Mouse (Mus musculus): ENCODE data around the gene Serpini2. TPM values are rescaled to one million over a fixed set of nuclear protein-coding genes. Genes with fewer than 3 reads are reported as not detected.

Gene Serpini2
- polyA plus RNA-seq, 1 experiment from 2014 or later, result 0.15 TPM

DNA sequence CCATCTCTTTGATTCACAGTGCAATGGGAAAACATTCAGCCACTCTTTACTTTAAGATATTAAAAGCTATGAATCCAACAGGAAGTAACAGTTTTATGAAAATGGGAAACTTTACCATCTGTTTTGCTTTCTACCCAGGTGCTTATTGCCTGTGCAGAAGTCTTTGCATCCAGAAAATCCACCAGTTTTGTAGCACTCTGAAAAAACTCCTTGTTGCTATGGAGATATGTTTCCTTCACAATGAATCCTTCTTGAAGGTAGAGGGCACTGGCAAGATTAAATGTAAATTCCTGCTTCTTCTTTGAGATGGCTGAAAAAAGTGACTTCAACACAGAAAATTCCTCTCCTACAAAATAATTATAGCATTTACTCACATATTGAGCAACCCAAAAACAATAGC, 10.5 kb downstream of the Serpini2 start:
- no peak overlapping the region for H3K4me2 ChIP-seq (replicated peaks; ENCODE audit: low read depth)
- no peak overlapping the region for H3K27ac ChIP-seq (replicated peaks)
- ATAC-seq (ENCODE audit: low FRiP score, low TSS enrichment) (no peak), DNase-seq (ENCODE audit: low spot score) (no peak)
- TF ChIP-seq EP300 (optimal IDR thresholded peaks at IDR 0.05) (no peak), CTCF (IDR thresholded peaks at IDR 0.05; ENCODE audit: low read depth) (no peak)
- H3K4me3 ChIP-seq (ENCODE audit: low read depth, low read length), result no peak overlapping the region
- no peaks in the 10 kb centered on the region for H3K36me3 ChIP-seq (ENCODE audit: control insufficient read depth, insufficient read depth, low read length)
- H3K9ac ChIP-seq (ENCODE audit: low read length), result no peak overlapping the region
- no peaks in the 10 kb centered on the region for H3K9me3 ChIP-seq (ENCODE audit: control insufficient read depth, low read length)
- H3K27me3 ChIP-seq (ENCODE audit: control insufficient read depth, insufficient read depth, low read length), result no peaks in the 10 kb centered on the region
- H3K4me1 ChIP-seq (replicated peaks; ENCODE audit: control insufficient read depth, insufficient read depth), result no peaks in the 10 kb centered on the region

DNA sequence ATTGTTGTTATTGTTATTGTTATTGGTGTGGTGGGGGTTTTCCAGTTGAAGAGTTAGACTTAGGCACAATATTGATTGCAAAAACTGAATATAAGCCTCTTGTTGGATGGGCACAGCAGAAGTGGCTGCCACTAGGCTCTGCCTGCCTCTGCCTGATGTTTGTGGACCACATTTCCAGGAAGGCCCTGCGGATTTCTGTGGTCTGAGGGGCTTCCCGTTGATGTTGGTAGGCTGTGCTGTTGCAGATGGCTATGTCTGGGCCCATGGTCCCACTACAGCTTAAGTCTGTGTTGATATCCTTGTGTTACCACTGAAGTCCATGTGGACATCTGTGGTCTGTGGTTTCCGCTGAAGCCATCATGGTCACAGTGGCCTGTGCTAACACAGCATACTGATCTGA, 50.2 kb downstream of the Serpini2 start:
- Histone ChIP-seq H3K4me3 (ENCODE audit: low read depth, low read length) (no peak overlapping the region), H3K36me3 (ENCODE audit: control insufficient read depth, insufficient read depth, low read length) (no peaks in the 10 kb centered on the region), H3K27ac (replicated peaks) (no peak overlapping the region), H3K27me3 (ENCODE audit: control insufficient read depth, insufficient read depth, low read length) (no peaks in the 10 kb centered on the region), H3K9ac (ENCODE audit: low read length) (no peak overlapping the region), H3K9me3 (ENCODE audit: control insufficient read depth, low read length) (no peaks in the 10 kb centered on the region), H3K4me2 (replicated peaks; ENCODE audit: low read depth) (no peak overlapping the region), H3K4me1 (replicated peaks; ENCODE audit: control insufficient read depth, insufficient read depth) (no peaks in the 10 kb centered on the region)
- ATAC-seq (ENCODE audit: low FRiP score, low TSS enrichment) (no peak), DNase-seq (ENCODE audit: low spot score) (no peak)
- TF ChIP-seq EP300 (optimal IDR thresholded peaks at IDR 0.05) (no peak), CTCF (IDR thresholded peaks at IDR 0.05; ENCODE audit: low read depth) (no peak)
- WGBS, result 71% methylated on average over 3 of the region's 3 CpGs

DNA sequence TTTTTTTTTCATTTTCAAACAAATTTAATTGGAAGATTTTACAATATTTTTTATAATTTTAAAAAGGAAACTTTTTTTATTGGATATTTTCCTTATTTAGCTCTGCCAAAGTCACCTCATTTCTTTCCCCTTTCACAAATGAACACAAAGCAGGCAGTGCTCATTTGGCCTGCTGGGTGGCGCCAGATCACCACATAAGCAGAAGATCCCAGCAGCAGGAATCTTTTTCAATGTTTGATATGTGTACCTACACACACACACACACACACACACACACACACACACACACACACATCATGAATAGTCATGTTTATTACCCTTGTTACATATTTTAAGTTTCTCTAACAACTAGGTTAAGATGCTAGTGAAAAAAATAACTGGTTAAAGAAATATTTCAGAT, 50.7 kb downstream of the Serpini2 start:
- TF ChIP-seq CTCF (IDR thresholded peaks at IDR 0.05; ENCODE audit: low read depth), result peak; percentile 78
- TF ChIP-seq EP300 (optimal IDR thresholded peaks at IDR 0.05), result no peak
- peak; percentile 40 for DNase-seq (ENCODE audit: low spot score)

DNA sequence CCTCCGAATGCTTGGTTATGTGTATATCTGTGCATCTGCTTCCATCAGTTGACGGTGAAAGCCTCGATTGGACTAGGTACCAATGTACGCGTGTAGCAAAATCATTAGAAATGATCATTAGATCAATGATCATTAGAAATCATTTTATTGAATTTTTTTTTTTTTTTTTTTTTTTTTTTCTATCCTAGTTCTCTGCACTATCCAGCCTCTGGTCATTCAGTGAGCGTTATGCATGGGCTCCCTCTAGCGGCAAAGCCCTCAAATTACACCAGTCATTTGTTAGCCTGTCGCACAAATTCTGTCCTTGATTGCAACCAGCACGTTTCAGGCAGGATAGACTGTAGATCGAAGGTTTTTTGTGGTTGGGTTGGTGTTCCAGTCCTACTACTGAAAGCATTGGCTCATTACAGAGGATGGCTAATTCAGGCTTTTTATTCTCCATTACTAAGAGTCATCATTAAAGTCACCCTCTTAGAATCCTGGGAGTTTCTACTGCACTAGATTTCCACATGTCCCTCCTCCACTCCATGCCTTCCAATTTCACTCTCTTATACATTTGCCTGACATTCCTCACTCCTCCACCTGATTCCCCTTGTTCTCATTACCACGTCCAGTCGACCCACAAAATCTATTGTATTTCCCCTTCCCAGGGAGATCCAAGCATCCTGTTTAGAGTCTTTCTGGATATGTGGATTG, 66.9 kb downstream of the Serpini2 start:
- TF ChIP-seq EP300 (optimal IDR thresholded peaks at IDR 0.05) (no peak), CTCF (IDR thresholded peaks at IDR 0.05; ENCODE audit: low read depth) (peak; percentile 83)
- Histone ChIP-seq H3K27me3 (ENCODE audit: control insufficient read depth, insufficient read depth, low read length) (no peaks in the 10 kb centered on the region), H3K9ac (ENCODE audit: low read length) (no peak overlapping the region), H3K4me2 (replicated peaks; ENCODE audit: low read depth) (no peak overlapping the region), H3K4me1 (replicated peaks; ENCODE audit: control insufficient read depth, insufficient read depth) (no peaks in the 10 kb centered on the region), H3K36me3 (ENCODE audit: control insufficient read depth, insufficient read depth, low read length) (no peaks in the 10 kb centered on the region), H3K9me3 (ENCODE audit: control insufficient read depth, low read length) (no peaks in the 10 kb centered on the region), H3K27ac (replicated peaks) (no peak overlapping the region), H3K4me3 (ENCODE audit: low read depth, low read length) (no peak overlapping the region)
- 34% methylated on average over 12 of the region's 12 CpGs for WGBS
- ATAC-seq (ENCODE audit: low FRiP score, low TSS enrichment) (no peak), DNase-seq (ENCODE audit: low spot score) (peak; percentile 56)

More for the DNA sequence above, 50.7 kb downstream of the Serpini2 start:
- Histone ChIP-seq H3K9me3 (ENCODE audit: control insufficient read depth, low read length) (no peaks in the 10 kb centered on the region), H3K27me3 (ENCODE audit: control insufficient read depth, insufficient read depth, low read length) (no peaks in the 10 kb centered on the region), H3K9ac (ENCODE audit: low read length) (no peak overlapping the region), H3K4me2 (replicated peaks; ENCODE audit: low read depth) (no peak overlapping the region), H3K4me1 (replicated peaks; ENCODE audit: control insufficient read depth, insufficient read depth) (no peaks in the 10 kb centered on the region), H3K4me3 (ENCODE audit: low read depth, low read length) (no peak overlapping the region), H3K27ac (replicated peaks) (no peak overlapping the region), H3K36me3 (ENCODE audit: control insufficient read depth, insufficient read depth, low read length) (no peaks in the 10 kb centered on the region)
- no peak for ATAC-seq (ENCODE audit: low FRiP score, low TSS enrichment)
- 3% methylated on average over 1 of the region's 1 CpGs for WGBS

Other genes starting within 250 kb of the Serpini2 start
- 0.08 TPM in 1 of 2 replicates, not detected in the other for gene Zbbx, start 105.0 kb downstream of the Serpini2 start, polyA plus RNA-seq (2015; fragmentation: Nextera tagmentation; extraction: Ambion mirVana)
- gene Wdr49, start 212.1 kb upstream of the Serpini2 start, polyA plus RNA-seq (2015; fragmentation: Nextera tagmentation; extraction: Ambion mirVana), result not detected in 2 replicates